Mouse (Mus musculus) thymus, postnatal 36 days (tissue): ENCODE data around the gene Ripor3.

Experiments
- DNase-seq, 2 experiments: peaks; one replicate each; pipeline ENCODE4 v3.0.0; 2022; ENCODE audit warnings: mixed read lengths in 2 of 2

The Ripor3 gene

GRCm38 (mm10) chr2:167950681-167951080, 59.7 kb downstream of the Ripor3 start:
- DNase-seq = no peak

- no peak for DNase-seq
These were observed 60.6 kb downstream of the Ripor3 start for GRCm38 (mm10) chr2:167949808-167950207.

- peak; percentile 44 to 49 for DNase-seq
These were observed 61.2 kb downstream of the Ripor3 start for GRCm38 (mm10) chr2:167949250-167949649.

- no peak for DNase-seq
These were observed 61.9 kb downstream of the Ripor3 start for GRCm38 (mm10) chr2:167948557-167948956.

GRCm38 (mm10) chr2:167948047-167948446, 62.4 kb downstream of the Ripor3 start:
- no peak for DNase-seq

GRCm38 (mm10) chr2:167947251-167947650, 63.2 kb downstream of the Ripor3 start:
- no peak for DNase-seq

- no peak for DNase-seq
These were observed 65.0 kb downstream of the Ripor3 start for GRCm38 (mm10) chr2:167945451-167945850.

- no peak for DNase-seq
These were observed 66.2 kb downstream of the Ripor3 start for GRCm38 (mm10) chr2:167944193-167944592.

GRCm38 (mm10) chr2:167942926-167943633, 67.3 kb downstream of the Ripor3 start:
- peak; percentile 74 to 78 for DNase-seq

- peak; percentile 34 to 37 for DNase-seq
These were observed 68.1 kb downstream of the Ripor3 start for GRCm38 (mm10) chr2:167942199-167942925.

GRCm38 (mm10) chr2:167941745-167942176, 68.7 kb downstream of the Ripor3 start:
- peak; percentile 60 to 74 for DNase-seq

GRCm38 (mm10) chr2:167941320-167941719, 69.1 kb downstream of the Ripor3 start:
- no peak for DNase-seq

GRCm38 (mm10) chr2:167940636-167941035, 69.8 kb downstream of the Ripor3 start:
- no peak for DNase-seq

- DNase-seq = no peak
These were observed 70.6 kb downstream of the Ripor3 start for GRCm38 (mm10) chr2:167939632-167940399.

GRCm38 (mm10) chr2:167939204-167939603, 71.2 kb downstream of the Ripor3 start:
- no peak for DNase-seq

- DNase-seq = no peak
These were observed 71.6 kb downstream of the Ripor3 start for GRCm38 (mm10) chr2:167938786-167939185.

- no peak for DNase-seq
These were observed 74.5 kb downstream of the Ripor3 start for GRCm38 (mm10) chr2:167935956-167936355.

- DNase-seq = no peak
These were observed 77.0 kb downstream of the Ripor3 start for GRCm38 (mm10) chr2:167933397-167933796.

- DNase-seq = no peak
These were observed 77.6 kb downstream of the Ripor3 start for GRCm38 (mm10) chr2:167932727-167933231.

GRCm38 (mm10) chr2:167931985-167932726, 78.3 kb downstream of the Ripor3 start, which contains the start of gene Ptpn1:
Gene Ptpn1, plus strand, starts transcription at chr2:167932057.
- peak; percentile 99 to 100 for DNase-seq

- no peak for DNase-seq
These were observed 79.4 kb downstream of the Ripor3 start for GRCm38 (mm10) chr2:167930975-167931374.
